Mouse (Mus musculus) cerebellum, adult 9-10 months (tissue): ENCODE measurements at regions not wholly inside any gene's neighbourhood (a gene's known extent, or its start where the extent isn't known, plus 50 kb on each side); places are given as distances from the start of the nearest gene placed in this dataset.
A peak's percentile ranks its signal among the peaks of the same experiment; 100 is the strongest.
"Not testable (repeated sequence)": the region's sequence is repeated elsewhere in the genome, so short reads cannot be mapped to it uniquely, and the experiment has no call there.

Source experiments
- DNase-seq: peaks from one replicate; pipeline ENCODE4 v3.0.0; 2022

- not testable (repeated sequence) for DNase-seq
Measured at GRCm38 (mm10) chr16:3334355-3334754, 256.5 kb upstream of the Olfr161 start.

- not testable (repeated sequence) for DNase-seq
Measured at GRCm38 (mm10) chr16:3343372-3343771, 247.5 kb upstream of the Olfr161 start.

- DNase-seq: not testable (repeated sequence)
Measured at GRCm38 (mm10) chr16:3344725-3345380, 246.0 kb upstream of the Olfr161 start.

- DNase-seq: not testable (repeated sequence)
Measured at GRCm38 (mm10) chr16:3349382-3349781, 241.5 kb upstream of the Olfr161 start.

GRCm38 (mm10) chr16:3349850-3350547 lies 240.8 kb upstream of the Olfr161 start:
- DNase-seq: not testable (repeated sequence)

- not testable (repeated sequence) for DNase-seq
Measured at GRCm38 (mm10) chr16:3350668-3351507, 240.0 kb upstream of the Olfr161 start.

- peak; percentile 0 for DNase-seq
Measured at GRCm38 (mm10) chr16:3351508-3352046, 239.3 kb upstream of the Olfr161 start.
